Mouse (Mus musculus) lung, postnatal 36 days (tissue): ENCODE results near the gene Olfr1450.
"Not testable (repeated sequence)": the region's sequence is repeated elsewhere in the genome, so short reads cannot be mapped to it uniquely, and the experiment has no call there.

ENCODE experiments used
- DNase-seq: peaks from one replicate; pipeline ENCODE4 v3.0.0; 2022; ENCODE audit warnings: mixed read lengths

The Olfr1450 gene

DNA sequence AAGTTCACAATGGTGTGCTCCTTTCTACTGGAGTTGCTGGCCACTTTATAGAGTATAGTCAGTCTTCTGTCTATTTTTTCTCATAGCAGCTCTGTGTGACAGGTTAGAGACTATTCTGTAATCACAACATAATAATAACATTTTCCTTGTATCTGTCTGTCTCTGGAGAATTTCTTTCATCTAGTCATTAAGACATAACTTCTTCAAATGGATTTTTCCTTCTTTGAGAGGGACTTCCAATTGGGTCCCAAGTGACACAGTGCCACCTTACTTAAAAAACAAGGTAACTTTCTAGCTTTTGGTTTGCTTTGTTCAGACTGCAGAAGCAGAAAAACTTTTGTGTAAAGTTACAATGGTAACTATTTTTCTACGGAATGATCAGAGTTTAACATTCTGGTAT lies at the start of gene Olfr1450:
Olfr1450 (plus strand) TSS at position 301 of the 400 bp plus-strand sequence.
- no peak for DNase-seq

DNA sequence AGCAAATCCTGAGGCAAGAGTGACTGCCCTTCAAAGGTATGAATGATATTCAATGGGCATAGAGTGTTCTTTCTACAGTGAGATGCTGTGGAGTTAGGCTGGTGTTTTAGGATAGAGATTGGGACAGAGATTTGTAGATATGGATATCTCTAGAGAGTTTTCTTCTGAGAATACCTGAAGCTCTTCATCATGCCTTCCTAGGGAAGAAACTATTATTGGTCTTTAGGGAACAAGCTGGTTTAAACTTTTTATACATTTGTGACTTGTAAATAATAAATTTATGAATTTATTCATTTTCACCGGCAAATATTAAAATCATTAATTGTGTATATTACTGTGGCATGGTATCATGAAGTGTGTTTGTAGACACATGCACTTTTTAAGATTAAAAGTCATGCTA lies 46.4 kb upstream of the Olfr1450 start, which contains the start of gene Olfr1447:
Olfr1447 (minus strand) TSS at position 101 of the 400 bp plus-strand sequence.
- DNase-seq: no peak

- DNase-seq: no peak
Observed at GRCm38 (mm10) chr19:12924319-12924718, 25.7 kb upstream of the Olfr1450 start, which contains the start of gene Olfr1448. TSS of gene Olfr1448 (minus strand) at chr19:12924419.

DNA sequence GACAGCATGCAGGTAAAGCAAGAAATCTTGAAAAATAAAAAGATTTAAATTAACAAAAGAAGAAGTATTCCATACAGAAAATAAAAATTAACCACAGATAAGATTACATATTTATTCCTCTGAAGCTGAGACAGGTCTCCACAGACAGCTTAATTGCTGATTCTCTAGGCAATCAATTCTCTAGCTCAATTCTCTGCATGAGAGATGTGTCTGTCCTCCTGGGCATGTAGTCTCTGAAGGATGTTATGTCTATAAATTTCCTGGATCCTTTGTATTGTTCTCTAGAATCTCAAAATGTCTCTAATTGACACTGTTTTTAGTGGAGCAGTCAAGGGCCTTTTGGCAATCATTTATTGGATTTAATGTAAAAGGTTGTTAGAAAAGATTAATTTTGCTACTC lies 19.5 kb upstream of the Olfr1450 start, which contains the start of gene Olfr1449:
Olfr1449 (plus strand) TSS at position 301 of the 400 bp plus-strand sequence.
- DNase-seq: no peak

DNA sequence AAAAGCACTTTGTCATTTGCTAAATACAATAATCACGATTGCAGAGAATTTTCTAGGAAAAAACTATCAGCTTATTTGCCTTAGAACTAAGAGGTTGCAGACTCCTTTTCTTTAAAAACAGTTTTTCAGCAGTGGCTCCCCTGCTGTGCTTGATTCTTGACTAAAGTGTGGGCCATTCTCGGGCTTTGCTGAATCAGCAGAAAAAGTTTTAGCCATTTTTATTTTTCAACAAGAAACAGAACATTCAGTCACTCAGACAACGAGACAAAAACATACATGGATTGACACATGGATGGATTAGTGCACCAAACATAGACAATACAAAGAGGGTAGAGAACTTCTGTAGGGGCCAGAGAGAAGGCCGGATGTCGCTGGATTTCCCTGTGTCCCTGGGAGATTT lies 20.0 kb downstream of the Olfr1450 start:
- not testable (repeated sequence) for DNase-seq

DNA sequence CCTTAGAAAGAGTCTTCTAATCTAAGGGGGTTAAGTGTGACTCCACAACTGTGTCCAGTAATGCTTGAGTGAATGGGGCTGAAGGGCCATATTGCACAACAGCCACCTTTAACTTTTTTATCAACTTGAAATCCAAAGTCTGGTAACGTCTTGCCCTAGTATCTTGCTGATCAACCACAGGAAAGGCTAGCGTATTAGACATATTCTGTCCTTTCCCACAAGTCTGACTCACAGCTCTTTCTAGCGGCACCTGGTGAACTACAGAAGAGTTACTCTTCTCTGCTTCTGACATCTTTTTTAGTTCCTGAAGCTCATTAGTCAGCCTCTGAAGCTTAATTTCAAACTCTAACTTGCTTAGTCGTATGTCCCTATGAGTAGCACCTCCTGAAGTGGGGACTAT lies 42.3 kb downstream of the Olfr1450 start:
- DNase-seq: not testable (repeated sequence)

DNA sequence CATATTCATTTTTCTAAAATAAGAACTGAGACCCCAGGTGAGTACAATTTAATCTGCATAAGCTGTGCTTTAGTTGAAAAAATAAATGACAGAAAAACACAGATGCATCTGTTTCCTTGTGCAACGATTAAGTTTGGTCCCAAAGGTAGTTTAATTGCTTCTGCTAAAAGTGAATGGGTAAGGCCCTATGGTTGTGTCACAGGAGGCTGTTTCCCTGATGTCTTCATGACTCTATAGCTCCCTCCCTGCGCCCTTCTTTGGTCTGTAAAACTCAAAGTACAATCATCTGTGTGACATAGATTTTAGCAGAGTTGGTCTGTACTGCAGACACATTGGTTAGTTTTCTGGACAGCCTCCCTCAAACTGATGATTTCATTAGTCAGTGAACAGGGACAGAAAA lies 44.7 kb downstream of the Olfr1450 start, which contains the start of gene Olfr1451:
Olfr1451 (plus strand) TSS at position 301 of the 400 bp plus-strand sequence.
- no peak for DNase-seq
